Mouse (Mus musculus) hematopoietic multipotent progenitor cell, adult 10-12 weeks (in vitro differentiated cells): ENCODE results near the gene Ralgapa1. TPM values are rescaled to one million over a fixed set of nuclear protein-coding genes. Genes with fewer than 3 reads are reported as not detected.

Experiments used
- polyA plus RNA-seq: library from polyadenylated mRNA; stranded (reverse); fragments of >175 nt; gene quantifications from 2 replicates; pipeline ENCODE4 v1.2.3, GENCODE M21; 2012; ENCODE audit warnings: low replicate concordance

The Ralgapa1 gene
- 11.2 and 16.2 TPM in 2 replicates for polyA plus RNA-seq

DNA sequence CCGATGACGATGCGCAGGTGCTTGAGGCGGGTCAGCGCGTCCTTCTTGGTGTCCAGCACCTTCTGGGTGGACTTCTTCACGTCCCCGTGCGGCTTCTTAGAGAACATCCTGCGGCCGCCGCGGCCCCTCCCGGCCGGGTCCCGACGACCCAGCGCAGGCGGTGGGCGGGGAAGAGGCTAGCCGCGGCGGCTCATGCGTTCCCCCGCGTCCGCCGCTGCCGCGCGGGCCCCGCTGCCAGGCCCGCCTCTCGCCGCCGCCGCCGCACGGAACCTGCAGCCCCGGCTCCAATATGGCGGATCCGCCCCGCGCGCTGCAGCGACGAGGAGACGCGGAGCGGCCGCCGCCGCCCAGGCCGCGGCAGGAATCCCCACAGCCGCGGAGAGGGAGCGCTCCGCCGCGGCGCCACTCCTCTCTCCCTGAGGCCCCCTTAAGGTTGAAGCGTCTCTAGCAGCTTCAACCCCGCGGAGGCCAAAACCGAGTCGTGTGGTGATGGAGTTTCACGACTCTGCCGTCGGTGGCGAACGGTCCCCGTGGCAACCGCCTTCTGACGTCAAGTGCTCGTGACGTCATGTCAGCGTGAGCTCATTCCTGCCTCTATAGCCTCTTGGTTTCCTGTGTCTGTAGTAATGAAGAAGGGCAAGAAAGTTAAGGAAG, at the start of gene Ralgapa1:
Gene Ralgapa1, minus strand, starts transcription at position 507 of the 654 bp plus-strand sequence.

DNA sequence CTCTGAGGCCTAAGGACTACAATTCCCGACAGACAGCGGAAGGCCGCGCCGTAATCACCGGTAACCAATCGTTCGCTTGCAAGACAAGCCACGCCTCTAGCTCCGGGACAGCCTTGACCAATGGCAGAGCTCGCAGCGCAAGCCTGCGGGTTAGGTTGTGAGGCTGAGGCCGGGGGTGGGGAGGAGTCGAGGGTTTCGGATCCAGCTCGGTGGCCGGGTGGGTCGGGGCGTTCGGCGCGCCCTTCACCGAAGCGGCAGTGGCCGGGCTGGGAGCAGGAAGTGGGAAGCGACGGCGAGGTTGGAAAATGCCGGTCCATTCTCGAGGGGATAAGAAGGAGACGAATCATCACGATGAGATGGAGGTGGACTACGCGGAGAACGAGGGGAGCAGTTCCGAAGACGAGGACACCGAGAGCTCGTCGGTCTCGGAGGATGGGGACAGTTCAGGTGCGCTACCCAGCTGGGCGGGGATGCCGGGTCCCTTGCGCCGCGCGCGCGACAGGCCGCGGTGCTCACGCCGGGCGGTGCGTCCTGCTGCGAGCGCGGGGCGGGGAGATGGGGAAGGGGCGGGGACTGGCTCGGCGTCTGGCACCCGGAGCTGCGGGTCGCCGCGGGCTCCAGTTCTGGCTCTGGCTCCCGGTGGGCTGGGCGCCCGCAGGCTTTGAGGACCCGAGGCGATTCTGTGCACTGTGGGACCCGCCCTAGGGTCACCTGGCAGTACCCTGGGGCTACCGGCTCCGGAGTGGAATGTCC, 15.4 kb upstream of the Ralgapa1 start, which contains the start of gene Brms1l:
Gene Brms1l, plus strand, starts transcription at position 126 of the 753 bp plus-strand sequence.

DNA sequence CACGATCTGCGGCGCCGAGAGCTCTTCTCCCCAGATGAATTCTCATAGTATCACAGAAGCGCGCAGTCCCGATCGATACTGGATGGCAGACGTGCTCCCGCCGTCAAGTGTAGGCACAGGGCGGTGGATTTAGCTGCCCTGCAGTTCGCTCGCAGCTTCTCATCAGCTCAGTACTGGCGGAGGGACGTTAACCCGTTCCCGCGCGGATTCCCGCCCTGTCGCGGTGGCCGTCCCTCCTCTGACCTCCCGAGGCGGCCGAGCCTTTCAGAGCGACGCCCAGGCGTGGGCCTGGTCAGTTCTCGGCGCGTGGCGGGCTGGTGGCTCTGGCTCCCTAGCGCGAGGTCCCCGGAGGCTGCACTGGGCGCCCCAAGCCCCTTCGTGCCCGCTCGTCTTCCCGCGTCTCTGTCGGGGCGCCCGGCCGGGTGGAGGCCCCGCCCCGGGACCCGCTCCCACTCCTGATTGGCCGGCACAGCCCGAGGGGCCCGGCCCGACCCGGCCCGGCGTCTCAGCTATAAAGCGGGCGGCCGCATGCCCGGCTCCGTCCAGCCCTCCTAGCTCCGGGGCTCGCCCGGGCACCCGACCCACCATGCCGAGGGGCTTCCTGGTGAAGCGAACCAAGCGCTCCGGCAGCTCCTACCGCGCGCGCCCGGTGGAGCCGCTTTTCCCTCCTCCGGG, 221.9 kb downstream of the Ralgapa1 start, which contains the start of gene Insm2:
Gene Insm2, plus strand, starts transcription at position 541 of the 675 bp plus-strand sequence.

DNA sequence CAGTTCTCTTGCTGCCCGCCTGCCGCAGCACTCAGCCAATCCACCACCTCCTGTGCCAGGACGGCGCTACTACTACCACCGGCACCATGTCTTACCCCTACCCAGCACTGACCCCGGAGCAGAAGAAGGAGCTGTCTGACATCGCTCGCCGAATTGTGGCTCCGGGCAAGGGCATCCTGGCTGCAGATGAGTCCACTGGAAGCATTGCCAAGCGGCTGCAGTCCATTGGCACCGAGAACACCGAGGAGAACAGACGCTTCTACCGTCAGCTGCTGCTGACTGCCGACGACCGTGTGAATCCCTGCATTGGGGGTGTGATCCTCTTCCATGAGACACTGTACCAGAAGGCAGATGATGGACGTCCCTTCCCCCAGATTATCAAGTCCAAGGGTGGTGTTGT, 255.8 kb downstream of the Ralgapa1 start, which contains the start of gene Aldoart2:
Gene Aldoart2, plus strand, starts transcription at position 34 of the 400 bp plus-strand sequence.

Other genes starting within 250 kb of the Ralgapa1 start
- gene Insm2, start 221.7 kb downstream of the Ralgapa1 start, polyA plus RNA-seq: not detected in 2 replicates
- 59.2 and 71.8 TPM in 2 replicates for gene Brms1l, start 15.2 kb upstream of the Ralgapa1 start, polyA plus RNA-seq